Mouse (Mus musculus) ES-E14 (cell line): ENCODE measurements around the gene Gm960.

Experiments
- CHD2 ChIP-seq: IDR thresholded peaks from 2 replicates; pipeline ENCODE4 v1.6.1; 2014; ENCODE audit warnings: mild to moderate bottlenecking, low read depth, low read length, inconsistent platforms
- HCFC1 ChIP-seq: IDR thresholded peaks from 2 replicates; pipeline ENCODE4 v1.6.1; 2012; ENCODE audit warnings: low read length, inconsistent platforms, borderline replicate concordance; ENCODE audit not compliant: insufficient read depth
- ZC3H11A ChIP-seq: IDR thresholded peaks from 2 replicates; pipeline ENCODE4 v1.6.1; 2012; ENCODE audit warnings: low read depth, mild to moderate bottlenecking, inconsistent platforms, low read length, borderline replicate concordance
- ZNF384 ChIP-seq: IDR thresholded peaks from 2 replicates; pipeline ENCODE4 v1.6.1; 2012; ENCODE audit warnings: low read depth, low read length, inconsistent platforms

DNA sequence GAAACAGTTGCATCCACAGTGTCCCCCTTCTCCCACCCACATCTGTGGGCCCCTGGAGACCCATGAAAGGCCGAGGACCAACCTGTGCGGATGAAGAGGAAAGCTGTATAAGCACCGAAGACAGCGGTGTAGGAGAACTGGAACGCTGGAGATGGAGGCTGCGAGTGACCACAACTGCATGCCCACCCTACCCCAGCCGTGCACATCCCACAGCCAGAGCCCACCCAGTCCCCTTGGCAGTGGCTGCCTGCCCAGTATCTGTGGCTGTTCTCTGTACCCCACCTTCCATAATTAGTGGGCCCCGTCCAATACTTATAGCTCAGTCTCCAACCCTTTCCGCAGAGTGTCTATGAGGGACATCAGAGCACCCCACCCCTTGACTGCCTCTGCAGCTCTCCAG, 75.0 kb downstream of the Gm960 start:
- TF ChIP-seq ZC3H11A (no peak), ZNF384 (no peak), HCFC1 (no peak), CHD2 (no peak)
